Mouse (Mus musculus) urinary bladder, postnatal 4 days (tissue): Measurements from ENCODE around the gene Ccdc125.
"Not testable (repeated sequence)": the region's sequence is repeated elsewhere in the genome, so short reads cannot be mapped to it uniquely, and the experiment has no call there.

Experiments used
- DNase-seq, 2 experiments: peaks; one replicate each; pipeline ENCODE4 v3.0.0; 2021 to 2022; ENCODE audit warnings: low spot score in 2 of 2

Gene Ccdc125

DNA sequence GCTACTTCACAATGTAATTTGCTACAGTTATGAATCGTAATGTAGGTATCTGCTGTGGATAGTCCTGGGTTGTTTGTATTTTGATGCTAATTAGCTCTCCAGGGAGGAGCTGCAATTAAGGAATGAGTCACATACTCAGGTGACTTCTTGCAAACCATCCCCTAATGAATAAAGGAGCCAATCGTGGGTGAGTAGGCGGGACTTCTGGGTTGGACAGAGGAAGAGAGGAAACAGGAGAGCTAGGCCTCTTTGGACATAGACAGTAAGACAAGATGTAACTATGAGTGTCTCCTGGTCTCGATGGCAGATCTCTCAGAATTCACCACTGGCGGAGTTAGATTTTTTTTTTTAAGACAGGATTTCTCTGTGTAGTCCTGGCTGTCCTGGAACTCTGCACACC lies 52.1 kb downstream of the Ccdc125 start:
- no peak for DNase-seq

GRCm38 (mm10) chr13:100724051-100724754 lies 54.7 kb downstream of the Ccdc125 start:
- peak in 1 of 2 experiments; percentile 39 for DNase-seq

- DNase-seq: no peak
Observed at GRCm38 (mm10) chr13:100725194-100725593, 55.7 kb downstream of the Ccdc125 start.

- no peak for DNase-seq
Observed at GRCm38 (mm10) chr13:100728086-100728485, 58.6 kb downstream of the Ccdc125 start.

DNA sequence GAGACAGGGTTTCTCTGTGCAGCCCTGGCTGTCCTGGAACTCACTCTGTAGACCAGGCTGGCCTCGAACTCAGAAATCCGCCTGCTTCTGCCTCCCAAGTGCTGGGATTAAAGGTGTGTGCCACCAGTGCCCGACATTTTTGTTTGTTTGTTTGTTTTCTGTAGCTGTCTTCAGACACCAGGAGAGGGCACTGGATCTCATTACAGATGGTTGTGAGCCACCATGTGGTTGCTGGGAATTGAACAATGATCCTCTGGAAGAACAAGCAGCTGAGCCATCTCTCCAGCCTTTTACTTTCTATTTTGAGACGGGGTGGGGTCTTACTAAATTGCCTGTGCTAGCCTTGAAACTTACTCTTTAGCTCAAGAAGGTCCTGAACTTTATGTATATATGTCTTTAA lies 59.0 kb downstream of the Ccdc125 start:
- not testable (repeated sequence) for DNase-seq

DNA sequence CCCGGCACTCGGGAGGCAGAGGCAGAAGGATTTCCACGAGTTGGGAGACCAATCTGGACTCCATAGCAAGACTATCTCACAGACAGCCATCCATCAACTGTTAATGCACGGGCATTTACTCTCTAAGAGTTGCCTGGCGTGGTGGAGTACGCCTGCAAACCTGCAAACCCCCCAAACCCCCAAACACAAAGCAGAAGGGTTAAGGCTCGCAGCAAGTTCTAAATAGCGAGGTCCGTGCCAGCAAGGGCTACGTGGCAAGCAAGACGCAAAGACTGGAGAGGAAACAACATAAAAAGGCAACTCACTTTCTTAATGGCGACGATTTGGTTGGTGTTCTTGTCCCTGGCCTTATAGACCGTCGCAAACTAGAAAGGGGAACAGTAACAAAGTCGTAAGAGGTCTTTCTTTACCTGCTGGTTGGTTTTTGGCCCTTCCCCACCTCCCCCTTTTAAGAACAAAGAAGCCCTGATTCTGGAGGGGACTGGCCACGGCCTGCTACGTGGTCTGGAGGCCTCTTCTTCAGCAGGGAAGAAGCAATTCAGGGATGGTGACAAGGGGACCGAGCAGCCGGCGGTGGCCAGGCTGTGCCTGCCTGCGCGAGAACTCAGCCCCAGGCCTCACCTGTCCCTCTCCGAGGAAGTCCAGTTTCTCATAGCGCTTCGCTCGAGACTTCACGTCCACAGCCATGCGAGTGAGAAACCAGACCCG lies 60.8 kb downstream of the Ccdc125 start:
- DNase-seq: peak in 1 of 2 experiments; percentile 19

DNA sequence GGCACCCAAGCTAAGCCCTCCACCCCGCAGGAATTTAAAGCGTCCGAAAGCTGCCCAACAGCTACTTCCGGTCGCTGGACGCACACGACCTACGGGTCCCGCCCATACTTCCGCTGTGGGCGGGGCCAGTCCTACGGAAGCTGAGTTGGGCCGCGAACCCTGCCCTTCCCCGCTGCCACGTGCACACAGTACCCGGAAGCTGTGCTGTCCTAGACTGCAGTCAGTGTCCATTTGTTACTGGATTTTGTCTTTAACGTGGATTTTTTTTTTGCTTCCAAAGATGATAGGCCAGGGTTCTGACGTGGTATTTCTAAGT lies 61.3 kb downstream of the Ccdc125 start, which contains the start of gene Cdk7:
Gene Cdk7, minus strand, starts transcription at position 79 of the 316 bp plus-strand sequence.
- peak; percentile 92 to 93 for DNase-seq

- DNase-seq: not testable (repeated sequence)
Observed at GRCm38 (mm10) chr13:100731462-100732046, 62.0 kb downstream of the Ccdc125 start.

DNA sequence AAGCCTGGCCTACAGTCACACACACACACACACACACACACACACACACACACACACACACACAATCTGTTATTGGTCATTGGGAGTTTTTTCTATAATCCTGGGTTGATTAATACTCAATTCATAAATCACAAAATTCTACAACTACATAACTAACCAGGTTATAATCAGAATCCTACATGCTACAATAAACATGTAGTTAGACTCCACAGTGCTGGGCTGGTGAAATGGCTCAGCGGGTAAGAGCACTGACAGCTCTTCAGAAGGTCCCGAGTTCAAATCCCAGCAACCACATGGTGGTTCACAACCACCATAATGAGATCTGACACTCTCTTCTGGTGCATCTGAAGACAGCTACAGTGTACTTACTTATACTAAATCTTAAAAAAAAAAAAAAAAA lies 63.2 kb downstream of the Ccdc125 start:
- no peak for DNase-seq

- no peak for DNase-seq
Observed at GRCm38 (mm10) chr13:100742831-100743230, 73.3 kb downstream of the Ccdc125 start.

- no peak for DNase-seq
Observed at GRCm38 (mm10) chr13:100743346-100744035, 74.0 kb downstream of the Ccdc125 start.

DNA sequence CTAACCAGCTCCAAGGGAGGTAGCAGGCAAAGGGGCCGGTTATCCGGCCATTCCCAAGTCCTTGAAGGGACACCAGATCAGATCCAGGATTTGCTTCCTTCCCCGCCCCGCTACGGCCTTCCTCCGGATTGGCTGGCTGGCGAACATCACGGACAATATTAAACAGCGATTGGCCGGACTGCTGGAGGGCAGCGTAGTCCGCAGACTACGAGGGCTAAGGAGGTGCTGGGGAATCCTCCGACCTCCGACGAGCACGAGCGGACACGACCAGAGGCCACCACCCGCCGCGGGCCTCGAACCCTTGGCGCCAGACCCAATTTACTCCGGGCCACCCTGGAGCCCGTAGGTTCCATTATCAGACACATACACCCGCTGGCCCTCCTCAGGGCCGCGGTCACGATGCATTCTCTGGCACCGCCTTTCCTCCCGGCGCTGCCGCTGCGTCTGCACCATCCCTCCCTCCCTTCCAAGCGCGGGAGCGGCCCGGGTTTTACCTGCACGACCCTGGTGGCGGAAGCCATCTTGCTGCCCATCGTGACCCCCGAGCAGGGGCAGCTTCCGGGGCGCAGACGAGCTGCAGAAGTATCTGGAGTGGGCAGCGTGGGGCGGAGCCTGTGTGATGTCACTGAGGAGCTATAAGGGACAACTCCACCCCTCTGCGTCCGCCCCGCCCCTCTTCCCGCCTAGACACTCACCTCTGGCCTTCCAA lies 74.7 kb downstream of the Ccdc125 start, which contains the start of gene Mrps36:
Gene Mrps36, minus strand, starts transcription at position 624 of the 709 bp plus-strand sequence.
- DNase-seq: peak; percentile 89 to 92

DNA sequence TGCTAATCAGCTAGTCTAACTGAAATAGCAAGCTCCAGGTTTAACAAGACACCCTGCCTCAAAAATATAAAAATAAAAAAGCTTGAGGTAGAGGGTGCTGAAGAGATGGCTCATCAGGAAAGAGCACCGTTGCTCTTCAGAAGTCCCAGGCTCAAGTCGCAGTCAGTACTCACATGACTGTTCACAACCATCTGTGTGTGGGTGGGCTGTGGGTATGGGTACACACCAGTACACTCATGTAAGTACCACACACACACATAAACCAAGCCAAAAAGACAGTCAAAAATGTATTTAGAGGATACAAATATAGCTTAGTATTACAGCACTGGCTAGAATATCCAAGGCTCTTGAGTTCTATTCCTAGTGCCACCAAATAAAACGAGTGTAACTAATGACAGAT lies 76.6 kb downstream of the Ccdc125 start:
- DNase-seq: no peak
